Mouse (Mus musculus) forebrain, embryonic 16.5 days (tissue): ENCODE measurements around the gene Kdm7a. TPM values are rescaled to one million over a fixed set of nuclear protein-coding genes. Genes with fewer than 3 reads are reported as not detected.

Experiments used
- ATAC-seq: fragments of 200-750 bp; cut with Nextera tagmentation; 2 replicates; pipeline ENCODE4 v1.8.0; 2017; ENCODE audit warnings: mild to moderate bottlenecking, moderate library complexity
- H3K27ac ChIP-seq: fragments of 300-500 bp; sonication (generic); 2 replicates; pipeline ENCODE4 v1.5.1; 2014; ENCODE audit warnings: low read length, control low read depth
- H3K27me3 ChIP-seq: fragments of 300-500 bp; sonication (generic); replicated peaks from 2 replicates; pipeline ENCODE4 v1.6.1; 2014; ENCODE audit warnings: low read length; ENCODE audit not compliant: control insufficient read depth, insufficient read depth
- H3K36me3 ChIP-seq: fragments of 300-500 bp; sonication (generic); 2 replicates; pipeline ENCODE4 v1.6.1; 2014; ENCODE audit not compliant: control insufficient read depth, insufficient read depth
- H3K4me1 ChIP-seq: fragments of 300-500 bp; sonication (generic); replicated peaks from 2 replicates; pipeline ENCODE4 v1.6.1; 2014; ENCODE audit warnings: low read length; ENCODE audit not compliant: control insufficient read depth, insufficient read depth
- H3K4me2 ChIP-seq: fragments of 300-500 bp; sonication (generic); 2 replicates; pipeline ENCODE4 v1.6.1; 2014; ENCODE audit warnings: mild to moderate bottlenecking, low read length, control low read depth
- H3K4me3 ChIP-seq: fragments of 300-500 bp; sonication (generic); replicated peaks from 2 replicates; pipeline ENCODE4 v1.5.1; 2014; ENCODE audit warnings: mild to moderate bottlenecking, low read length, control low read depth
- H3K9ac ChIP-seq: fragments of 300-500 bp; sonication (generic); replicated peaks from 2 replicates; pipeline ENCODE4 v1.6.1; 2014; ENCODE audit warnings: low read depth, low read length, control low read depth
- H3K9me3 ChIP-seq: fragments of 300-500 bp; sonication (generic); 2 replicates; pipeline ENCODE4 v1.6.1; 2016; ENCODE audit warnings: low read length; ENCODE audit not compliant: control insufficient read depth
- WGBS: fragments of 180-500 bp; shearing (Covaris S2); extraction: QIAGEN DNeasy Blood & Tissue Kit; methylation state at CpG from one replicate; pipeline ENCODE4 v1.1.7; 2014; 5-methylcytosine and 5-hydroxymethylcytosine counted together
- polyA plus RNA-seq: library from polyadenylated mRNA; unstranded; fragments of >200 nt; fragmentation: Nextera tagmentation; extraction: Ambion mirVana; gene quantifications from 2 replicates; pipeline ENCODE4 v1.2.1, GENCODE M21; 2015

Kdm7a gene
- polyA plus RNA-seq, 1 experiment from 2014 or later: 7.3 TPM

DNA sequence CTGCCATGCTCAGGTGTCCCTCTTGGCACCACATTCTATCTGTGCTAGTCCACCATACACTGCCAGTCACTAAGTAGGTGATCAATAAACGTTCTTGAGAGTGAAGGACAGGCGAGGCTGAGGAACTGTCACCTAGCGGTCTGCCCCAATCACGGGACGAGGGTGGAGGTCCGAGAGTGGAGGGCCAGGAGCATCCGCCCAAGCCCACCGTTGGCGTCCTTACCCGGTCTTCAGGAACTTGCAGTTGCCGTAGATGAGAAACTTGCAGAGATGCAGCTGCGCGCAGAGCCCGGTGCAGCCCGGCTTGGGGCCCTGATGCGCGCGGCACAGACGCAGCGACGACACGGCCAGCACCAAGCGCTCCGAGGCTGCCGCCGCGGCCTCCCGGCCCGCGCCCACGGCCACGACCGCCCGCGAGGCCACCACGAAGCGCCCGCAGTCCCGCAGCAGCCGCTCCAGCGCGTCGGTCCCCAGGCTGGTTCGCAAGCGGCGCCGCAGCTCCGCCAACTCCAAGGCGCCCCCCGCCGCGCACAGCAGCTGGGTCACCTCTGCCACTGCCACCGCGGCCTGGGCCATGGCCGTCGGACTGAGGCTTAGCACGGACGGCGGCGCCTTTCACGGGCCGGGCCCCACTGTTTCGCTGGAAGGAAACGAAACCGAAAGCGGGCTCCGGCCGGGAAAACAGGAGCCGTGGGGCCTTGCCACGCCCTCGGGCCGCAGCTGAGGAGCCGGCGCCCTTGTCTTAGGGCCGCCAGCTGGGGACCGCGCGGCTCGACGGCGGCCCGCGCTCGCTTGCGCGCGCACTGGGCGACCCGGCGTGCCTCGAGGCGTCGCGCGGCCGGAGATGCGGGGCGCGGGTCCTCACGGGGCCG lies 88.8 kb downstream of the Kdm7a start, which contains the start of gene Parp12:
Parp12 (minus strand) TSS at position 766 of the 872 bp plus-strand sequence.
- H3K4me2 ChIP-seq: peak within 1 kb of the TSS; percentile 75
- H3K27me3 ChIP-seq: peaks cover 26% of the 10 kb centered on the region
- no peaks in the 10 kb centered on the region for H3K36me3 ChIP-seq
- 2% methylated on average over 95 of the region's 101 CpGs for WGBS
- H3K9ac ChIP-seq: peak within 1 kb of the TSS; percentile 66
- ATAC-seq: peak; percentile 85
- no peak within 1 kb of the TSS for H3K27ac ChIP-seq
- H3K9me3 ChIP-seq: peaks cover 4% of the 10 kb centered on the region
- H3K4me1 ChIP-seq: peaks cover 4% of the 10 kb centered on the region
- peak within 1 kb of the TSS; percentile 74 for H3K4me3 ChIP-seq

DNA sequence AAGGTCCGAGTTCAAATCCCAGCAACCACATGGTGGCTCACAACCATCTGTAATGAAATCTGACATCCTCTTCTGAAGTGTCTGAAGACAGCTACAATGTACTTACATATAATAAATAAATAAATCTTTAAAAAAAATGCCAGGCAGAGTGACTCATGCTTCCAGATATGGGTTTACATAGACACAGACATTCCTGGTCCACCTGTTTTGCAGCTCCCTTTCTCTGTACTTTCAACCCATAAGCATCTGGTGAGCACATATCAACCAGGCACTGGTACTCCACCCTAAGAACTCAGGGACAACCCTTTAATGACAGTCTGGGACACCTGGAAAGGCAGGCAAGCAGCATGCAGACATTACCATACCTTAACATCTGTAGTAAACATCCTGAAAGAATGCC lies 91.2 kb downstream of the Kdm7a start:
- no peak overlapping the region for H3K27ac ChIP-seq
- no peak overlapping the region for H3K4me2 ChIP-seq
- WGBS: 89% methylated on average over 1 of the region's 1 CpGs
- H3K4me3 ChIP-seq: no peak overlapping the region
- no peak overlapping the region for H3K9ac ChIP-seq
- peaks cover 4% of the 10 kb centered on the region for H3K4me1 ChIP-seq
- H3K27me3 ChIP-seq: peaks cover 26% of the 10 kb centered on the region
- ATAC-seq: no peak
- no peaks in the 10 kb centered on the region for H3K36me3 ChIP-seq
- H3K9me3 ChIP-seq: peaks cover 4% of the 10 kb centered on the region

DNA sequence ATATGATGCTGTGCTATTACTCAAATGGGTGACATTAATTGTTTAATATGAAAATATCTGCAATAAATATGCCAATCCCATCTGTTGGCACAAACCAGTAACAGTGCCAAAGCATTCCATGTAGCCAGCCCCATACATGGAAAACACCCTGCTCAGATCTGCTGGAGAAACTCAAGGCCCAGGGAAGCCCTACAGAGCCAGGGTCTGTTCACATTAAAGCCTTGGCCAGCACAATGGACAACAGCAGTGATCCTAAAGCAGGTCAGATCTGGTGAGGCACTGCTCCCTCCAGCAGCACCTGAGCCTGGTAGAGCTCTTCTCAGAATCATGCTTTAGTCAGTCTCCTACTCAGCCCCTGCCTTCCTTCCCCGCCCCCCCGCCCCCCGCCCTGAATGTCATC lies 93.4 kb downstream of the Kdm7a start:
- H3K4me3 ChIP-seq: no peak overlapping the region
- no peaks in the 10 kb centered on the region for H3K9me3 ChIP-seq
- no peaks in the 10 kb centered on the region for H3K36me3 ChIP-seq
- ATAC-seq: no peak
- H3K27me3 ChIP-seq: peaks cover 20% of the 10 kb centered on the region
- no peaks in the 10 kb centered on the region; the same call in none of the 2 replicates for H3K4me1 ChIP-seq
- H3K27ac ChIP-seq: no peak overlapping the region
- H3K9ac ChIP-seq: no peak overlapping the region
- 94% methylated on average over 3 of the region's 3 CpGs for WGBS
- H3K4me2 ChIP-seq: no peak overlapping the region

DNA sequence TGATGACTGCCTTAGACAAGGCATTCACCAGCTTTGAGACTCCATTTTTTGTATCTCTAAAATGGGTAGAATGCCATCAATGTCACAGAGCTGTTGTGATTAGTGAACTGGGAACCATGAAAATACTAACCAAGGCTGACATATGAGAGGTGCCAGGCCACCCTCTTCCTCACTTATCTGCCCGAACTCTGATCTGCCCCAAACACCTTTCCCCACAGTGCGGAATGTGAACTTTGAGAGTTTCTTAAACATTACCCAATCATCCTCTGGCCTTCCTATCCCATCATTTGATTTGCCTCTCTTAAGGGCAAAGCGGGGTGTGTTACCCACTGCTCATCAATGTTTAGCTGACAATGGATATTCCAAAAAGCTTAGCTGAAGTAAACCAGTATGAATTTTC lies 93.9 kb downstream of the Kdm7a start:
- WGBS: 94% methylated on average over 3 of the region's 3 CpGs
- Histone ChIP-seq H3K27ac (no peak overlapping the region), H3K4me3 (no peak overlapping the region), H3K4me1 (no peaks in the 10 kb centered on the region; the same call in 1 of the 2 replicates), H3K9ac (no peak overlapping the region), H3K9me3 (no peaks in the 10 kb centered on the region), H3K4me2 (no peak overlapping the region), H3K36me3 (no peaks in the 10 kb centered on the region), H3K27me3 (peaks cover 16% of the 10 kb centered on the region)
- no peak for ATAC-seq

DNA sequence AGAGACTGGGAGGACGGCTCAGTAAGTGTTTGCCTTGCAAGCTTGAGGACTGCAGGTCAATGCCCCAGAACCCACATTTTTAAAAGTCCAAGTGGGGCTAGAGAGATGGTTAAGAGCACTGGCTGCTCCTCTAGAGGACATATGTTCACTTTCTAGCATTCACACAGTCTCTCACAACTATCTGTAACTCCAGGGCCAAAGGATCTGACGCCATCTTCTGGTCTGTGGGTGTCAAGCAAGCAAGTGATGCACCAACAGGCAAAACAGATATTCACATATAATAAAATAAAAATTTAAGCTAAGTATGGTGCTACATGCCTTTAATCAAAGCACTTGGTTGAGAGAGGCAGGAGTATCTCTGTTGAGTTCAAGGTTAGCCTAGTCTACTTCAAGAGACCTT lies 99.8 kb downstream of the Kdm7a start:
- ATAC-seq: no peak
- Histone ChIP-seq H3K4me1 (no peaks in the 10 kb centered on the region), H3K4me2 (no peak overlapping the region), H3K9ac (no peak overlapping the region), H3K4me3 (no peak overlapping the region), H3K36me3 (no peaks in the 10 kb centered on the region), H3K27me3 (no peaks in the 10 kb centered on the region), H3K27ac (no peak overlapping the region), H3K9me3 (no peaks in the 10 kb centered on the region)
- 52% methylated on average over 2 of the region's 2 CpGs for WGBS

DNA sequence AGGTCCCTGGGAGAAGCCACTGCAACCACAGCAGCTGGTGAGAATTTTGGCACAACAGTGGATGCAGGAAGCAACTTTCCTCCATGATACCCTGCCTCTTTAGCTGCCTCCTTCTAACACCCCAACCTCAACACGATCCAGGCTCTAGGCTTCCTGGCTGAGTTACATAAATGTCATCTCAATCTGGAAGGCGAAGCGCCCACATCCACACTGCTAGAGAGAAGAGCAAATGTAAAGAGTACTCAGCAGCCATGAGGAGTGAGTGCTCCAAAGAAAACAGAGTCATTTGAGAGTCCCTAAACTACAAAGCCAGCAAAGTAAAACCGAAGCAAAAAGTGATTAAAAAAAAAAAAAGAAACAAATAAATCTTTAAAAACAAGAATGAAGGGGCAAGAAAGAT lies 102.0 kb downstream of the Kdm7a start:
- Histone ChIP-seq H3K27me3 (no peaks in the 10 kb centered on the region), H3K36me3 (no peaks in the 10 kb centered on the region), H3K4me1 (no peaks in the 10 kb centered on the region), H3K27ac (no peak overlapping the region), H3K9me3 (no peaks in the 10 kb centered on the region), H3K4me3 (no peak overlapping the region), H3K9ac (no peak overlapping the region), H3K4me2 (no peak overlapping the region)
- 79% methylated on average over 4 of the region's 4 CpGs for WGBS
- ATAC-seq: no peak

Other genes with a start within 250 kb of the Kdm7a start
- 1.8 and 2.5 TPM in 2 replicates for gene Parp12, start 88.4 kb downstream of the Kdm7a start, polyA plus RNA-seq
- gene Slc37a3, start 170.9 kb upstream of the Kdm7a start, polyA plus RNA-seq: 69.3 and 76.8 TPM in 2 replicates
- 0.20 and 0.30 TPM in 2 replicates for gene Rab19, start 174.4 kb upstream of the Kdm7a start, polyA plus RNA-seq
- gene Mkrn1, start 213.7 kb upstream of the Kdm7a start, polyA plus RNA-seq: 240 and 244 TPM in 2 replicates